Mouse (Mus musculus) right cerebral cortex, postnatal 36 days (tissue): ENCODE results near the gene Gm13420.
A peak's percentile ranks its signal among the peaks of the same experiment; 100 is the strongest.
"Not testable (repeated sequence)": the region's sequence is repeated elsewhere in the genome, so short reads cannot be mapped to it uniquely, and the experiment has no call there.

Experiments used
- DNase-seq, 2 experiments: peaks; one replicate each; pipeline ENCODE4 v3.0.0; 2022; ENCODE audit warnings: low spot score in 2 of 2, mixed read lengths in 1 of 2

Gene Gm13420

GRCm38 (mm10) chr2:29738799-29739198 lies 12.7 kb downstream of the Gm13420 start:
- no peak for DNase-seq

GRCm38 (mm10) chr2:29737209-29737925 lies 14.1 kb downstream of the Gm13420 start:
- no peak for DNase-seq

- DNase-seq: no peak
Observed at GRCm38 (mm10) chr2:29735708-29736107, 15.8 kb downstream of the Gm13420 start.

GRCm38 (mm10) chr2:29733348-29733747 lies 18.1 kb downstream of the Gm13420 start:
- DNase-seq: no peak

GRCm38 (mm10) chr2:29732559-29732958 lies 18.9 kb downstream of the Gm13420 start:
- DNase-seq: no peak

- DNase-seq: no peak
Observed at GRCm38 (mm10) chr2:29731545-29731944, 19.9 kb downstream of the Gm13420 start.

GRCm38 (mm10) chr2:29729500-29729899 lies 22.0 kb downstream of the Gm13420 start:
- DNase-seq: no peak

- DNase-seq: no peak
Observed at GRCm38 (mm10) chr2:29724664-29725365, 26.7 kb downstream of the Gm13420 start.

GRCm38 (mm10) chr2:29723132-29723531 lies 28.4 kb downstream of the Gm13420 start:
- DNase-seq: no peak

- DNase-seq: no peak
Observed at GRCm38 (mm10) chr2:29718581-29718980, 32.9 kb downstream of the Gm13420 start.

GRCm38 (mm10) chr2:29716691-29717090 lies 34.8 kb downstream of the Gm13420 start:
- no peak for DNase-seq

- DNase-seq: no peak
Observed at GRCm38 (mm10) chr2:29716143-29716542, 35.3 kb downstream of the Gm13420 start.

- DNase-seq: peak; percentile 37 to 73
Observed at GRCm38 (mm10) chr2:29714127-29714526, 37.4 kb downstream of the Gm13420 start.

GRCm38 (mm10) chr2:29713501-29713900 lies 38.0 kb downstream of the Gm13420 start:
- no peak for DNase-seq

- DNase-seq: no peak
Observed at GRCm38 (mm10) chr2:29711877-29712276, 39.6 kb downstream of the Gm13420 start.

GRCm38 (mm10) chr2:29711038-29711437 lies 40.4 kb downstream of the Gm13420 start:
- no peak for DNase-seq

- DNase-seq: not testable (repeated sequence)
Observed at GRCm38 (mm10) chr2:29708209-29708608, 43.3 kb downstream of the Gm13420 start.

GRCm38 (mm10) chr2:29707731-29708130 lies 43.8 kb downstream of the Gm13420 start:
- no peak for DNase-seq

- no peak for DNase-seq
Observed at GRCm38 (mm10) chr2:29706726-29707620, 44.5 kb downstream of the Gm13420 start.

- DNase-seq: no peak
Observed at GRCm38 (mm10) chr2:29705493-29705892, 46.0 kb downstream of the Gm13420 start.

- DNase-seq: no peak
Observed at GRCm38 (mm10) chr2:29703104-29704081, 48.1 kb downstream of the Gm13420 start.
